Mouse (Mus musculus) macrophage (primary cell): ENCODE data around the gene Olfr432. TPM values are rescaled to one million over a fixed set of nuclear protein-coding genes. Genes with fewer than 3 reads are reported as not detected.
"Not testable (repeated sequence)": the region's sequence is repeated elsewhere in the genome, so short reads cannot be mapped to it uniquely, and the experiment has no call there.

Experiments used
- H3K27ac ChIP-seq: fragments of 350-480 bp; formaldehyde crosslinking; 2 replicates; pipeline ENCODE4 v1.9.0; 2021
- H3K36me3 ChIP-seq: fragments of 350-480 bp; formaldehyde crosslinking; 2 replicates; pipeline ENCODE4 v1.9.0; 2021; ENCODE audit errors: inconsistent target
- H3K4me3 ChIP-seq: fragments of 350-480 bp; formaldehyde crosslinking; 2 replicates; pipeline ENCODE4 v1.9.0; 2021; ENCODE audit errors: inconsistent target
- H3K79me2 ChIP-seq: fragments of 350-480 bp; formaldehyde crosslinking; 2 replicates; pipeline ENCODE4 v1.9.0; 2021; ENCODE audit errors: inconsistent target
- WGBS: methylation state at CpG from one replicate; pipeline ENCODE4 v1.1.7; 2026; ENCODE audit warnings: inconsistent platforms; ENCODE audit not compliant: missing documents; 5-methylcytosine and 5-hydroxymethylcytosine counted together
- polyA plus RNA-seq: library from polyadenylated mRNA; stranded (reverse); fragments of 250-400 nt; gene quantifications from 3 replicates; pipeline ENCODE4 v1.2.4, GENCODE M21; 2018; ENCODE audit warnings: inconsistent platforms
- total RNA-seq, 78 experiments: library from RNA; depleted of rRNA; stranded (reverse); fragments of 250-400 nt; gene quantifications; 1 replicate in 9 of 78; 2 replicates in 24 of 78; 3 replicates in 43 of 78; 4 replicates in 2 of 78; pipeline ENCODE4 v1.2.4; 2018; ENCODE audit warnings: inconsistent platforms in 56 of 78

Olfr432 gene
- total RNA-seq (2018; cell fraction: chromatin; rRNA removed) = 1 to 10 TPM in 7 of 26 experiments, under 1 TPM in 14, not detected in 5; 0.13 to 3.9 (median 0.86) TPM
- total RNA-seq (2018; cell fraction: cytosol; rRNA removed) = under 1 TPM in 22 of 26 experiments, not detected in 4; 0.03 to 0.47 (median 0.17) TPM
- 1 to 10 TPM in 19 of 26 experiments, under 1 TPM in 5, not detected in 2; 0.22 to 5.4 (median 1.7) TPM for total RNA-seq (2018; cell fraction: nucleus; rRNA removed)
- polyA plus RNA-seq = not detected in 3 replicates

DNA sequence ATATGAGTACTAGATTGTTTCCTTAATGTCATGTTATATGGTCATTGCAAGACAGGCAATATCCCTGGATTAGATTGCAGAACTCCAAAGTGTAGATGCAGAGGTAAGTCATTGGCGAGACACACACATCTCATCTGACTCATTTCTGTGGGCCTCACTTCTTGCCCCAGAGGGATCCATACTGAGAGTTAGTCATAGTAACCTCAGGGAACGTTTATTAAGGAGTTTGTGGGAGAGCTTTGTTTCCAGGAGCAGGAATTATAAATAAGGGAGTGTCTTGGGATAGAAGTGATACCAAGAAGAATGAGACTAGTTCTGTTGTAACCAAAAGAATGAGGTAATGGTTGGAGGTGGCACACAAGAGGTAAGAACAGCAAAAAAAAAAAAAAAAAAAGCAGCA is at the start of gene Olfr432:
TSS of gene Olfr432 (plus strand) at position 313 of the 400 bp plus-strand sequence.
- Histone ChIP-seq H3K79me2 (no peaks in the 10 kb centered on the region), H3K4me3 (no peak within 1 kb of the TSS), H3K36me3 (no peaks in the 10 kb centered on the region), H3K27ac (no peak within 1 kb of the TSS)
- 69% methylated on average over 2 of the region's 2 CpGs for WGBS

DNA sequence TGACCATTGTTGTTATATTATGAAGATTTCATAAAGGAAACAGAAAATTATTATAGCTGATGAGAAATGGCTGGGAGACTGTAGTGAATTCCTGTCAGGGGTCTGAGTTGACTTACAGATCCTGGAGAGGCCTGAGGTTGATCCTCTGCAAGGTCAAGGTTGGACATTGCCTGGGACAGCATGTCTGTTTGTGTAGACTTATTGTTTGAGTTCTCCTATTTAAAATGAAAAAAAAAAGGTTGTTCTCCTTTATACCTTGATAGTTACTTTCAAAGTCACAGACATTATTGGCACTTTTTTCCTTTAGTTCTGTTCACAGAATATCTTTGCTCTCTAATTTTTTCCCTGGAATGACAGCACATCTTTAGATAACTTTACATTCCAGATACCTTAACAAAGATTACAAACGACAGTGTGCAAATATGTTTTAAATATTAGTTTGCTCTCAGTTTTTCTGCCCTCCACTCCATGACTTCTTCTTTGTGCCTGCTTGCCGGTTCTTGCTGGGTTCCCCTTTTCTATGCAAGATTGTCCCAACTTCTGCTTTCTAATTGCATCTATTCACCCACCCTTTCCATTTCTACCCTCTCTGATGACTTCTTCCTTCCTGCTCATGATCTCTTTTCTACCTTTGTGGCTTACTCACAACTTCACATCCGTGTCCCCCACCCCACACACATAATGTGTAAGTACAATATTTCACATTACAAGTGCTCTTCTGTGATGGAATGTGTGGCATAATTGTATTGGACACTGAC is 44.5 kb upstream of the Olfr432 start:
- H3K36me3 ChIP-seq, H3K79me2 ChIP-seq, H3K4me3 ChIP-seq: not testable (repeated sequence)
- peak overlapping the region; percentile 38 for H3K27ac ChIP-seq
- WGBS = 0% methylated on average over 1 of the region's 3 CpGs

DNA sequence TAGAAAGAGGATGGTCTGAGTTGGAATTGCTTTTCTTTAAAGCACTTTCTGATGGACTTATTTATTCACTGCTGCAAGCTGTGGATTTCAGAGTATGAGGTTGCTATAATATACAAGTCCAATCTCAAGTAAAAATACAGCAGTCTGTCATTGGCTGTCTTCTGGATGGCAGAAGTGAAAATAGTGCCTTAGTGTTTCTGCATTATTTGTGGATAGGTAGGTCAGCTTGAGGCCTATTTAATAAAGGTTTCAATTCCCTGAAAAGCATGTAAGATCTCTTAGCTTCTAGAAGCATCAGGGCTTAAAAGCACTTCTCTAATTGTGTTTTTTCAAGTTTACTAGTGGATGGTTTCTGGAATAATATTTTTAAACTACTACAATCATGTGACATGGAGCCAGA is 42.0 kb upstream of the Olfr432 start:
- not testable (repeated sequence) for H3K79me2 ChIP-seq, H3K27ac ChIP-seq, H3K4me3 ChIP-seq, H3K36me3 ChIP-seq

DNA sequence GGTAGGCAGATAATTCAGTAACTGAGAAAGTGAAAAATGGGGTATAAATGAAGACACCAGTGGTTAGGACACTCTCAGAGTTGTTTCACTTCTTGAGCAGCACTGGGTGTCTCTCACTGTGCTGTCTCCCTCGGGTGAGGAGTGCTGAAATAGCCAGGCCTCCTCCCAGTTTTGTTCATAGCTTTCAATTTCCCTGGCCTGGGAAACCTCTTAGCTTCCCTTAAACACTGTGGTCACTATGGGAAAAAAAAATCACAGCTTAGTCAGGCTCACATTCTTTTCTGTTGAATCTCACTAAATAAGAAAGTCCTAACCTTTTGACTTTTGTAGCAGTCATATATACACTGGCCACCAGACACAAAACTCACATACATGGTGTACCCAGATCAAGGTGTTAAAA is 17.3 kb upstream of the Olfr432 start, which contains the start of gene Ifi205:
TSS of gene Ifi205 (minus strand) at position 113 of the 400 bp plus-strand sequence.
- WGBS = 27% methylated on average over 1 of the region's 1 CpGs
- Histone ChIP-seq H3K79me2 (peaks cover 35% of the 10 kb centered on the region; the same call in 1 of the 2 replicates), H3K4me3 (no peak within 1 kb of the TSS), H3K36me3 (peaks cover 6% of the 10 kb centered on the region; the same call in 1 of the 2 replicates), H3K27ac (no peak within 1 kb of the TSS)

DNA sequence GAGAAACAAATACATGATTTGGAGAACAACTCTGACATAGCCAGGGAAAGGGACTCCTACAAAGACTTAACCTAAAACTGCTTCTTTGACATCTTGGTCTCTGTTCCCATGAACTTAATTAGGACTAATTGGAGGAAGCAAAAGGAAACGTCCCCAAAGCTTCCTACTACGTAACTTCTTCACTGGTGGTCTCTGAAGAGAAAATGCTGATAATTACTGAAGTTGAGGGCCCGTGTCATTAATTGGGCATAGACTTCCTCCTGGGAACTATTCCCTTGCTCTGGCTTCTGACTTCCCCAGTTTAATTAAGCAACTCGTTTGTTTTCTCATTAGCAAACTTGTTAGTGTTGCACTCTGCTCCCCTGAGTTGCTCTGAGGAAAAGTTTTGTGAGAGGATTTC is 13.2 kb upstream of the Olfr432 start:
- WGBS = 67% methylated on average over 4 of the region's 4 CpGs
- Histone ChIP-seq H3K27ac (no peak overlapping the region), H3K4me3 (no peak overlapping the region), H3K36me3 (no peaks in the 10 kb centered on the region), H3K79me2 (peaks cover 7% of the 10 kb centered on the region; the same call in 1 of the 2 replicates)

DNA sequence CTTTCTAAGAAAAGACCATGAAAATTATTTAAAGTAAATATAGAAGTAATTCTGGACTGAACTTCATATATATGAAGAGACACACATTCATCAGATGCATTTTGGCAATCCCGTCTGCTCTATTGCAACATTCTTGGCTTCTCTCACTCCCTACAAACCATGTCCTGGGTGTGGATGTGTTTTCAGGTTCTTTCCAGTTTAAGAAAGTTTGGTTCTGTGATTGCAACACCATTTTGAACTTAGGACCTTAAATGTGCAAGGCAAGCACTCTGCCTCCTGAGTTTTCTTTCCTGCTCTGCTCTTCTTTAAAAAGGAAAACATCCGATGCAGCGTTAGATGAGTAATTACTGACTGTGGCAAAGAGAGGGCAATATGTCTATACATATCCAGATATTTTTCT is 10.5 kb upstream of the Olfr432 start:
- H3K4me3 ChIP-seq = no peak overlapping the region
- WGBS = 31% methylated on average over 3 of the region's 3 CpGs
- no peak overlapping the region for H3K27ac ChIP-seq
- no peaks in the 10 kb centered on the region for H3K79me2 ChIP-seq
- no peaks in the 10 kb centered on the region for H3K36me3 ChIP-seq

DNA sequence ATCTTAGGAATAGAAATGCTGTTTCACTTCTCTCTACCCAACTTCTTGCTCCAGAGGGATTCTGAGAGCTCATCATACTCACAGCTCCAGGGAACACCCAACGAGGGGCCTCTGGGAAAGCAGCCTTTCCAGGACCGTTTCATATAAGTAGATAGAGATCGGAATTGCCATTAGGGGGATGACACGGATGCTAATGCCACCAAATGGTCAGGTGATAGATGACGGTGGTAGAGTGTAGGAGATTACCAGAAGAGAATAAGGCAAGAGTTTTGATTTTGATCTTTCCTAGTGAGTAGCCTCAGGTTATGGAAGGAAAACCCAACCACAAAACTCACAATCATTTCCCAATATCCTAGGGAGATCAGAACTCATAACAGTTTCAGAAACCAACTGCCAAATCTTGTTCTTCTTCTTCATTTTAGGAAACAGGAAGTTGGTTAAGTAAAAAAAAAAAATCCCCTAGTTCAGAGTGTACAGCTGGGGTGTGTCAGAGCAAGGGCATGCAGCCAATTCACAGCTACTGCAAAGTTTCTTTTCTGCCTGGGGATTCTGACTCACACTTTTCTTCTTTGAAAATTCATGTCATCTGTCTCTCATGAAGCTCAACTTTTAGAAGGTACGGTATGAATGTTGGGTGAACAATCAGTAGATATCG is 8.4 kb upstream of the Olfr432 start, which contains the start of gene Olfr433:
TSS of gene Olfr433 (plus strand) at position 183 of the 655 bp plus-strand sequence.
- Histone ChIP-seq H3K79me2 (no peaks in the 10 kb centered on the region), H3K36me3 (no peaks in the 10 kb centered on the region), H3K27ac (peak within 1 kb of the TSS; percentile 52), H3K4me3 (no peak within 1 kb of the TSS)
- 25% methylated on average over 7 of the region's 7 CpGs for WGBS

DNA sequence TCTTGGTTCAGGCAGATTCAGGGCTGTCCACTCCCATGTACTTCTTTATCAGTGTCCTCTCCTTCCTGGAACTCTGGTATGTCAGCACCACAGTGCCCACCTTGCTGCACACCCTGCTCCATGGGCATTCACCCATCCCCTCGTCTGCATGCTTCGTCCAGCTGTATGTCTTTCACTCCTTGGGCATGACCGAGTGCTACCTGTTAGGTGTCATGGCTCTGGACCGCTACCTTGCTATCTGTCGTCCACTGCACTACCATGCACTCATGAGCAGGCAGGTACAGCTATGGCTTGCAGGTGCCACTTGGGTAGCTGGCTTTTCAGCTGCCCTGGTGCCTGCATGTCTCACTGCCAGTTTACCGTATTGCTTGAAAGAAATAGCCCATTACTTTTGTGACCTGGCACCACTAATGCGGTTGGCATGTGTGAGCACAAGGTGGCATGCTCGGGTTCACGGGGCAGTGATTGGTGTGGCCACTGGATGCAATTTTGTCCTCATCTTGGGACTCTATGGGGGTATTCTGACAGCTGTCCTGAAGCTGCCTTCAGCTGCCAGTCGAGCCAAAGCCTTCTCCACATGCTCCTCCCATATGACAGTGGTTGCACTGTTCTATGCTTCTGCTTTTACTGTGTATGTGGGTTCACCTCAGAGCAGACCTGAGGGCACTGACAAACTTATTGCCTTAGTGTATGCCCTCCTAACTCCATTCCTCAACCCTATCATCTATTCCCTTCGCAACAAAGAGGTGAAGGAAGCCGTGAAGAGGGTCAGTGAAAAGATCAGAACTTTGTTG is 6.7 kb upstream of the Olfr432 start:
- not testable (repeated sequence) for H3K27ac ChIP-seq, H3K36me3 ChIP-seq, H3K79me2 ChIP-seq, H3K4me3 ChIP-seq
- WGBS = 79% methylated on average over 12 of the region's 12 CpGs

DNA sequence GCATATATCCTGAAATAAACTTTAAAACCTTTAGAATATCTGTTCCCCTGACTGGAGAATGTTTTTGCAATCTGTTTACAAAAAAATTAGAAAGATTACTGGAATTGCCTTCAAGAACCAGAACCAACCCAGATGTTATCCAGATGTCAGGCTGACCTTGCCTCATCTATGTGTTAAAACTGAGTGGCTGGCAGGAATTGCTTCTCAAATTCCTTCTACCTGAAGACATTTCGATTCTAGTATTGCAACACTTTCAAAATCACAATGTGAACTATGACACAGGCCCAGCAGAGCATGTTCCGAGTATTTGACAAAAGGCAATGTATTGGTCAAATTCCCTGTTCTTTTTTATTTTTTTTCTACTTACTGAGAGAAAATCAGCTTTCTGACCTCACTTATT is 4.6 kb upstream of the Olfr432 start:
- no peaks in the 10 kb centered on the region for H3K79me2 ChIP-seq
- 79% methylated on average over 2 of the region's 2 CpGs for WGBS
- H3K36me3 ChIP-seq = no peaks in the 10 kb centered on the region
- no peak overlapping the region for H3K4me3 ChIP-seq
- no peak overlapping the region for H3K27ac ChIP-seq

DNA sequence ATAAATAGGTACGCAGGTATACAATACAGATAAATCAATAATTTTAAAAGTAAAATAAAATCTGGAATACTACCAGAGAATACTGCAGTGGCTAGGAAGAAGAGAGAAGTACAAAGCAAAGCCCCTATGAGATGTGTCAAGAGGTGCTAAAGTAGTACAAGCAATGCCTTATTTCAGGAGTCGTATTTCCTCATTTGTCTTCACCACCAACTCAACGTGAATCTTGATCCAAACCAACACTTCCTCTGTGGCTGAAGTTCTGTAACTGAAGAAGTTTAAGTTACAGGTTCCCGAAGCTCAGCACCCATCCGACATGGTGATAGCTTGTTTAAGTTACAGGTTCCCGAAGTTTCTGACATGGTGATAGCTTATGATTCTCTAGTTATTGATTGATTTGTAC is 778 bp upstream of the Olfr432 start:
- not testable (repeated sequence) for H3K4me3 ChIP-seq, H3K79me2 ChIP-seq, H3K36me3 ChIP-seq, H3K27ac ChIP-seq
- 27% methylated on average over 5 of the region's 6 CpGs for WGBS

DNA sequence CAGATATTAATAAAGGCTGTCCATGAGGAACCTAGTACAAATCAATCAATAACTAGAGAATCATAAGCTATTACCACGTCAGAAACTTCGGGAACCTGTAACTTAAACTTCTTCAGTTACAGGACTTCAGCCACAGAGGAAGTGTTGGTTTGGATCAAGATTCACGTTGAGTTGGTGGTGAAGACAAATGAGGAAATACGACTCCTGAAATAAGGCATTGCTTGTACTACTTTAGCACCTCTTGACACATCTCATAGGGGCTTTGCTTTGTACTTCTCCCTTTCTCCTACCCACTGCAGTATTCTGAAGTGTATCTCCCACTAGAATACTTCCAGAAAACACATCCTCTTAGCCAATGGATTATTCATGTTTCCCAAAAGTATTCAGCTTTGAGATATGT is 352 bp downstream of the Olfr432 start:
- not testable (repeated sequence) for H3K27ac ChIP-seq
- 8% methylated on average over 3 of the region's 4 CpGs for WGBS

DNA sequence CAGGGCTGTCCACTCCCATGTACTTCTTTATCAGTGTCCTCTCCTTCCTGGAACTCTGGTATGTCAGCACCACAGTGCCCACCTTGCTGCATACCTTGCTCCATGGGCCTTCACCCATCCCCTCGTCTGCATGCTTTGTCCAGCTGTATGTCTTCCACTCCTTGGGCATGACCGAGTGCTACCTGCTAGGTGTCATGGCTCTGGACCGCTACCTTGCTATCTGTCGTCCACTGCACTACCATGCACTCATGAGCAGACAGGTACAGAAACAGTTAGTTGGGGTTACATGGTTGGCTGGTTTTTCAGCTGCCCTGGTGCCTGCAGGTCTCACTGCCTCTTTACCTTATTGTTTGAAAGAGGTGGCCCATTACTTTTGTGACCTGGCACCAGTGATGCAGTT is 1.5 kb downstream of the Olfr432 start:
- no peak overlapping the region for H3K4me3 ChIP-seq
- H3K79me2 ChIP-seq = no peaks in the 10 kb centered on the region
- no peaks in the 10 kb centered on the region for H3K36me3 ChIP-seq
- 94% methylated on average over 4 of the region's 4 CpGs for WGBS
- no peak overlapping the region for H3K27ac ChIP-seq

More for the DNA sequence above, 352 bp downstream of the Olfr432 start:
- H3K4me3 ChIP-seq, H3K79me2 ChIP-seq, H3K36me3 ChIP-seq: not testable (repeated sequence)

DNA sequence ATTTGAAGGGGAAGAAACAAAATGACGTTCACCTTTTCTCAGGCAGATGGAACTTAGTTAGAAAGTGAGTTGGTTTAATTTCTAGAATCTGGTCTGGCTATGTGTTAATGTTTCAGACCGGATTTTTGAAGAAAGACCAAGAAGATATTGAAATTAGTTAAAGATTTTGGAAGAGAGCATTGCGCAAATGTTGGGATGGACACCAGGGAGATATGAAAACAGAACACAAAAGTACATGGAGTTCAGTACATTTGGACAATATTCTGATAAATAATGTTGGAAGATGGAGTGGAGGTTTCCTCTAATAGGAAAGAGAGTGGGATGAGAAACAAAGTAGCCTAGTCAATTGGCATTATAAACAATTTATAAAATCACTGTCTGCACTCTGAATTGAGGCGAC is 2.5 kb downstream of the Olfr432 start:
- 88% methylated on average over 4 of the region's 4 CpGs for WGBS
- H3K27ac ChIP-seq = no peak overlapping the region

DNA sequence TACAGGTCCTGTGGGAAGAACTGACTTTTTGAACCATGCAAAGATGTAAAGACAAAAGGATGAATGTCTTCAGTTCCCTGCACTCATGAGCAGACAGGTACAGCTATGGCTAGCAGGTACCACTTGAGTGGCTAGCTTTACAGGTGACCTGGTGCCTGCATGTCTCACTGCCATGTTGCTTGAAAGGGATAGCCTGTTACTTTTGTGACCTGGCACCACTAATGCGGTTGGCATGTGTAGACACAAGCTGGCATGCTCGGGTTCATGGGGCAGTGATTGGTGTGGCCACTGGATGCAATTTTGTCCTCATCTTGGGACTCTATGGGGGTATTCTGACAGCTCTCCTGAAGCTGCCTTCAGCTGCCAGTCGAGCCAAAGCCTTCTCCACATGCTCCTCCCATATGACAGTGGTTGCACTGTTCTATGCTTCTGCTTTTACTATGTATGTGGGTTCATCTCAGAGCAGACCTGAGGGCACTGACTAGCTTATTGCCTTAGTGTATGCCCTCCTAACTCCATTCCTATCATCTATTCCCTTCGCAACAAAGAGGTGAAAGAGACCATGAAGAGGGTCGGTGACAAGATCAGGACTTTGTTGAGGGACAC is 3.0 kb downstream of the Olfr432 start:
- 80% methylated on average over 5 of the region's 5 CpGs for WGBS
- no peak overlapping the region for H3K4me3 ChIP-seq
- no peaks in the 10 kb centered on the region for H3K36me3 ChIP-seq
- H3K27ac ChIP-seq = no peak overlapping the region
- no peaks in the 10 kb centered on the region for H3K79me2 ChIP-seq

More for the DNA sequence above, 2.5 kb downstream of the Olfr432 start:
- no peak overlapping the region for H3K4me3 ChIP-seq
- H3K79me2 ChIP-seq = no peaks in the 10 kb centered on the region
- H3K36me3 ChIP-seq = no peaks in the 10 kb centered on the region
